Comparison of ENCODE assay signal across 14 mouse cellular contexts in the genomic region with DNA sequence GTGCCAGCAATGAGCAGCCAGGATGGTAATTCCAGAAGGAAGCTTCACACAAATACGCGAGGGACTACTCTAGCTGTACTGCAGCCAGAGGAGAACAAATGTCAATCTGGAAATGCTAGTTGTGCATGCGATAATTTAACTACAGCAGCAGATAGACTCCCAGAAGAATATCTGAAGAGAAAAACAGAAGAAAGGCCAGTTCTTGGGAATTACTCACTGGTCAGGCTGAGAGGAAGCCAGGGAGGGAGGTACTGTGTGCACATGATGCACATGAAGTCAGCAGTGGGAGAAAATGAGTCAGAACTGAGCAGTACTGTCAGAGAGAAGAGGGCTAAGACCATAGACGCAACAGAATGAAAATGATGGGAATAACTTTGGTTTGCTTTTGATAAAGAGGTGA.
DNase-seq lines count a peak whose midpoint lies in the region.
"Had no signal": no experiment of that assay in that cellular context is flagged by ENCODE, and none has a peak within 500 bp of the region (broad histone marks: within the 10 kb centered on the region; RNA-seq: fewer than 3 reads in every experiment).

No protein-coding gene starts in this region.

- DNase-seq in gastrocnemius, adult 18-20 months (ENCODE audit: low spot score): peak; percentile 30
- no peak for DNase-seq in gastrocnemius, postnatal 10 days
- peak; percentile 4 for DNase-seq in layer of hippocampus, adult 9-11 months
- no peak for DNase-seq in layer of hippocampus, postnatal 10 days (ENCODE audit: low spot score in 2 of 2)
- DNase-seq in fibroblast of lung, adult 2 months (ENCODE audit: low read depth): peak; percentile 72
- DNase-seq in skeletal muscle tissue, adult 2 months (ENCODE audit: low read depth, low spot score): peak; percentile 63
- DNase-seq in kidney, postnatal 25 days: no peak
- DNase-seq: cerebellum, adult 11 months; kidney, adult 18-20 months; kidney, postnatal 14 days; lung, adult 2 months; lung, postnatal 36 days; right cerebral cortex, postnatal 14 days; thymus, postnatal 4 days had no signal

Comparison
In these comparisons a context has a peak if more than half of its experiments do, and no peak if none do; other contexts are left out.
1. DNase-seq: peak in gastrocnemius, adult 18-20 months (single experiment), layer of hippocampus, adult 9-11 months (single experiment), fibroblast of lung, adult 2 months (single experiment) and skeletal muscle tissue, adult 2 months (single experiment); none in gastrocnemius, postnatal 10 days (single experiment), layer of hippocampus, postnatal 10 days (0 of 2) and kidney, postnatal 25 days (0 of 2).